Mouse (Mus musculus) CD4-positive, CD25-positive, alpha-beta regulatory T cell, adult 4 months (primary cell): ENCODE results near the gene Calm2. TPM values are rescaled to one million over a fixed set of nuclear protein-coding genes. Genes with fewer than 3 reads are reported as not detected.

ENCODE experiments used
- ATAC-seq: one replicate; pipeline ENCODE4 v1.8.0; 2017
- polyA plus RNA-seq, 2 experiments: library from polyadenylated mRNA; unstranded; fragments of 100-300 nt; shearing (Covaris generic); gene quantifications; one replicate each; pipeline ENCODE4 v1.2.1; 2017

Calm2 gene
- polyA plus RNA-seq, 2 experiments from 2014 or later = 533 to 583 TPM

- no peak for ATAC-seq
Observed at GRCm38 (mm10) chr17:87391242-87391641, 55.5 kb downstream of the Calm2 start.

- ATAC-seq = no peak
Observed at GRCm38 (mm10) chr17:87387068-87387467, 59.7 kb downstream of the Calm2 start.

- no peak for ATAC-seq
Observed at GRCm38 (mm10) chr17:87385835-87386234, 60.9 kb downstream of the Calm2 start.

Other genes with a start within 250 kb of the Calm2 start
- 10 to 100 TPM; 34.0 to 43.8 TPM for gene Mcfd2, start 181.0 kb downstream of the Calm2 start, polyA plus RNA-seq
- 10 to 100 TPM; 13.5 to 19.3 TPM for gene Ttc7, start 164.0 kb downstream of the Calm2 start, polyA plus RNA-seq
- gene Stpg4, start 19.2 kb downstream of the Calm2 start, polyA plus RNA-seq = not detected
- gene Epcam, start 189.0 kb upstream of the Calm2 start, polyA plus RNA-seq = 1 to 10 TPM; 1.5 to 3.6 TPM
- 10 to 100 TPM; 51.3 to 60.5 TPM for gene Msh2, start 225.4 kb upstream of the Calm2 start, polyA plus RNA-seq